Mouse (Mus musculus) layer of hippocampus, postnatal 14 days (tissue): Measurements from ENCODE around the gene Myo9b. TPM values are rescaled to one million over a fixed set of nuclear protein-coding genes. Genes with fewer than 3 reads are reported as not detected.

Source experiments
- DNase-seq, 2 experiments: peaks; one replicate each; pipeline ENCODE4 v3.0.0; 2021 to 2022; ENCODE audit warnings: low spot score in 2 of 2, mixed read lengths in 1 of 2
- total RNA-seq, 2 experiments: library from RNA; stranded (reverse); gene quantifications; 2 replicates each; pipeline ENCODE4 v1.2.3; 2021

The Myo9b gene
- total RNA-seq, 2 experiments from 2014 or later: 31.2 to 36.4 TPM

GRCm38 (mm10) chr8:71366771-71367528 is 94.4 kb downstream of the Myo9b start, which contains the start of gene Use1:
Gene Use1 (plus strand): TSS chr8:71366848.
- peak; percentile 92 to 94 for DNase-seq

- no peak for DNase-seq
These were observed 95.1 kb downstream of the Myo9b start for GRCm38 (mm10) chr8:71367529-71368176.

GRCm38 (mm10) chr8:71368366-71368765 is 95.9 kb downstream of the Myo9b start:
- DNase-seq: no peak

- DNase-seq: no peak
These were observed 96.7 kb downstream of the Myo9b start for GRCm38 (mm10) chr8:71369040-71369718.

GRCm38 (mm10) chr8:71370711-71371235 is 98.3 kb downstream of the Myo9b start:
- no peak for DNase-seq

- DNase-seq: peak; percentile 97 to 98
These were observed 98.8 kb downstream of the Myo9b start, which contains the start of gene Ocel1 for GRCm38 (mm10) chr8:71371236-71371848. Gene Ocel1 (plus strand): TSS chr8:71371298.

GRCm38 (mm10) chr8:71372427-71372826 is 99.9 kb downstream of the Myo9b start:
- no peak for DNase-seq

GRCm38 (mm10) chr8:71373000-71373399 is 100.5 kb downstream of the Myo9b start:
- DNase-seq: no peak

- DNase-seq: no peak
These were observed 102.2 kb downstream of the Myo9b start for GRCm38 (mm10) chr8:71374616-71375206.

GRCm38 (mm10) chr8:71375581-71376422 is 103.3 kb downstream of the Myo9b start:
- DNase-seq: peak in 1 of 2 experiments; percentile 30

GRCm38 (mm10) chr8:71376423-71377030 is 104.0 kb downstream of the Myo9b start:
- DNase-seq: no peak

GRCm38 (mm10) chr8:71379008-71379407 is 106.5 kb downstream of the Myo9b start:
- DNase-seq: no peak

- DNase-seq: no peak
These were observed 107.1 kb downstream of the Myo9b start for GRCm38 (mm10) chr8:71379512-71380075.

GRCm38 (mm10) chr8:71380178-71381171 is 108.0 kb downstream of the Myo9b start:
- no peak for DNase-seq

- peak in 1 of 2 experiments; percentile 59 for DNase-seq
These were observed 109.0 kb downstream of the Myo9b start, which contains the start of gene Nr2f6 for GRCm38 (mm10) chr8:71381421-71381970. Gene Nr2f6 (minus strand): TSS chr8:71381960.

GRCm38 (mm10) chr8:71381971-71382961 is 109.8 kb downstream of the Myo9b start:
- DNase-seq: peak; percentile 70 to 72
